Mouse (Mus musculus) embryonic facial prominence, embryonic 13.5 days (tissue): ENCODE data around the gene Tenm3. TPM values are rescaled to one million over a fixed set of nuclear protein-coding genes. Genes with fewer than 3 reads are reported as not detected.

Experiments
- ATAC-seq: fragments of 200-750 bp; cut with Nextera tagmentation; 2 replicates; pipeline ENCODE4 v1.8.0; 2017; ENCODE audit warnings: low read depth; ENCODE audit not compliant: insufficient number of reproducible peaks, insufficient read depth, low FRiP score, low TSS enrichment
- H3K27ac ChIP-seq: fragments of 300-500 bp; sonication (generic); 2 replicates; pipeline ENCODE4 v1.5.1; 2015; ENCODE audit warnings: moderate library complexity, mild to moderate bottlenecking, inconsistent platforms
- H3K27me3 ChIP-seq: fragments of 300-500 bp; sonication (generic); 2 replicates; pipeline ENCODE4 v1.6.1; 2015; ENCODE audit warnings: mild to moderate bottlenecking, inconsistent platforms
- H3K36me3 ChIP-seq: fragments of 300-500 bp; sonication (generic); 2 replicates; pipeline ENCODE4 v1.6.1; 2015; ENCODE audit warnings: mild to moderate bottlenecking, inconsistent platforms
- H3K4me1 ChIP-seq: fragments of 300-500 bp; sonication (generic); 2 replicates; pipeline ENCODE4 v1.6.1; 2015; ENCODE audit warnings: inconsistent platforms
- H3K4me2 ChIP-seq: fragments of 300-500 bp; sonication (generic); 2 replicates; pipeline ENCODE4 v1.6.1; 2015; ENCODE audit warnings: moderate library complexity, mild to moderate bottlenecking, inconsistent platforms
- H3K4me3 ChIP-seq: fragments of 300-500 bp; sonication (generic); 2 replicates; pipeline ENCODE4 v1.5.1; 2015; ENCODE audit warnings: mild to moderate bottlenecking, inconsistent platforms
- H3K9ac ChIP-seq: fragments of 300-500 bp; sonication (generic); 2 replicates; pipeline ENCODE4 v1.6.1; 2015; ENCODE audit warnings: mild to moderate bottlenecking, inconsistent platforms
- H3K9me3 ChIP-seq: fragments of 300-500 bp; sonication (generic); 2 replicates; pipeline ENCODE4 v1.6.1; 2016; ENCODE audit warnings: inconsistent platforms
- WGBS: fragments of 180-500 bp; shearing (Covaris S2); methylation state at CpG from one replicate; pipeline ENCODE4 v1.1.7; 2015; ENCODE audit warnings: mixed read lengths; 5-methylcytosine and 5-hydroxymethylcytosine counted together
- polyA plus RNA-seq: library from polyadenylated mRNA; unstranded; fragments of >200 nt; fragmentation: Nextera tagmentation; extraction: Ambion mirVana; gene quantifications from 2 replicates; pipeline ENCODE4 v1.2.1, GENCODE M21; 2015

Tenm3 gene
- polyA plus RNA-seq, 1 experiment from 2014 or later = 53.7 TPM

GRCm38 (mm10) chr8:48476896-48477295 is 366.9 kb downstream of the Tenm3 start:
- Histone ChIP-seq H3K9ac (no peak overlapping the region), H3K4me2 (no peak overlapping the region), H3K36me3 (no peaks in the 10 kb centered on the region), H3K4me1 (peaks cover 17% of the 10 kb centered on the region), H3K4me3 (no peak overlapping the region), H3K27ac (no peak overlapping the region), H3K27me3 (no peaks in the 10 kb centered on the region), H3K9me3 (no peaks in the 10 kb centered on the region)
- ATAC-seq = no peak
- WGBS = 62% methylated on average over 1 of the region's 1 CpGs

GRCm38 (mm10) chr8:48467633-48468032 is 376.1 kb downstream of the Tenm3 start:
- no peaks in the 10 kb centered on the region for H3K36me3 ChIP-seq
- H3K9me3 ChIP-seq = no peaks in the 10 kb centered on the region
- H3K4me2 ChIP-seq = no peak overlapping the region
- no peak overlapping the region for H3K9ac ChIP-seq
- H3K27me3 ChIP-seq = no peaks in the 10 kb centered on the region
- no peak overlapping the region for H3K27ac ChIP-seq
- peaks cover 34% of the 10 kb centered on the region for H3K4me1 ChIP-seq
- no peak for ATAC-seq
- 41% methylated on average over 5 of the region's 5 CpGs for WGBS
- H3K4me3 ChIP-seq = no peak overlapping the region

- H3K9me3 ChIP-seq = no peaks in the 10 kb centered on the region
- WGBS = 15% methylated on average over 5 of the region's 5 CpGs
- H3K27ac ChIP-seq = peak overlapping the region; percentile 82
- H3K4me2 ChIP-seq = peak overlapping the region; percentile 20; the same call in 1 of the 2 replicates
- H3K36me3 ChIP-seq = no peaks in the 10 kb centered on the region
- peak overlapping the region; percentile 51; the same call in 1 of the 2 replicates for H3K9ac ChIP-seq
- 0 out of 2 replicates have a peak, but pooled peaks have one; percentile 67 for ATAC-seq
- H3K4me1 ChIP-seq = peaks cover 44% of the 10 kb centered on the region
- no peaks in the 10 kb centered on the region for H3K27me3 ChIP-seq
- H3K4me3 ChIP-seq = no peak overlapping the region
Observed at GRCm38 (mm10) chr8:48458373-48458772, 385.4 kb downstream of the Tenm3 start.

- Histone ChIP-seq H3K9me3 (no peaks in the 10 kb centered on the region), H3K4me3 (no peak overlapping the region), H3K9ac (no peak overlapping the region), H3K27me3 (no peaks in the 10 kb centered on the region), H3K4me1 (peaks cover 50% of the 10 kb centered on the region), H3K27ac (peak overlapping the region; percentile 52; the same call in 1 of the 2 replicates), H3K4me2 (peak overlapping the region; percentile 14), H3K36me3 (no peaks in the 10 kb centered on the region)
- WGBS = 27% methylated on average over 22 of the region's 22 CpGs
- ATAC-seq = no peak
Observed at GRCm38 (mm10) chr8:48456328-48457124, 387.2 kb downstream of the Tenm3 start.

GRCm38 (mm10) chr8:48451247-48451635 is 392.5 kb downstream of the Tenm3 start:
- no peaks in the 10 kb centered on the region for H3K27me3 ChIP-seq
- peak overlapping the region; percentile 52 for H3K4me2 ChIP-seq
- WGBS = 6% methylated on average over 7 of the region's 7 CpGs
- H3K27ac ChIP-seq = peak overlapping the region; percentile 84
- H3K9ac ChIP-seq = 0 out of 2 replicates have a peak overlapping the region, but pooled peaks have one; percentile 2
- ATAC-seq = peak; percentile 64
- peak overlapping the region; percentile 19 for H3K4me3 ChIP-seq
- H3K36me3 ChIP-seq = no peaks in the 10 kb centered on the region
- H3K4me1 ChIP-seq = peaks cover 47% of the 10 kb centered on the region
- no peaks in the 10 kb centered on the region for H3K9me3 ChIP-seq

- H3K27ac ChIP-seq = peak overlapping the region; percentile 84
- WGBS = 18% methylated on average over 23 of the region's 23 CpGs
Observed at GRCm38 (mm10) chr8:48450397-48451246, 393.1 kb downstream of the Tenm3 start.

GRCm38 (mm10) chr8:48449625-48450024 is 394.1 kb downstream of the Tenm3 start:
- 1% methylated on average over 3 of the region's 3 CpGs for WGBS

More at GRCm38 (mm10) chr8:48450397-48451246, 393.1 kb downstream of the Tenm3 start:
- H3K4me2 ChIP-seq = peak overlapping the region; percentile 52
- peak; percentile 82 for ATAC-seq
- H3K9ac ChIP-seq = 0 out of 2 replicates have a peak overlapping the region, but pooled peaks have one; percentile 2
- H3K36me3 ChIP-seq = no peaks in the 10 kb centered on the region
- H3K4me1 ChIP-seq = peaks cover 42% of the 10 kb centered on the region
- no peaks in the 10 kb centered on the region for H3K9me3 ChIP-seq
- no peaks in the 10 kb centered on the region for H3K27me3 ChIP-seq
- H3K4me3 ChIP-seq = peak overlapping the region; percentile 19

GRCm38 (mm10) chr8:48445690-48446089 is 398.1 kb downstream of the Tenm3 start:
- no peak overlapping the region for H3K9ac ChIP-seq
- 87% methylated on average over 4 of the region's 4 CpGs for WGBS
- no peak overlapping the region for H3K4me2 ChIP-seq
- H3K27ac ChIP-seq = no peak overlapping the region
- ATAC-seq = no peak
- no peak overlapping the region for H3K4me3 ChIP-seq
- no peaks in the 10 kb centered on the region for H3K9me3 ChIP-seq
- no peaks in the 10 kb centered on the region for H3K27me3 ChIP-seq
- H3K36me3 ChIP-seq = no peaks in the 10 kb centered on the region
- peaks cover 29% of the 10 kb centered on the region for H3K4me1 ChIP-seq

More at GRCm38 (mm10) chr8:48449625-48450024, 394.1 kb downstream of the Tenm3 start:
- Histone ChIP-seq H3K9ac (no peak overlapping the region), H3K9me3 (no peaks in the 10 kb centered on the region), H3K27me3 (no peaks in the 10 kb centered on the region), H3K4me3 (no peak overlapping the region), H3K36me3 (no peaks in the 10 kb centered on the region), H3K27ac (peak overlapping the region; percentile 84), H3K4me1 (peaks cover 38% of the 10 kb centered on the region), H3K4me2 (peak overlapping the region; percentile 52; the same call in 1 of the 2 replicates)
- ATAC-seq = no peak

GRCm38 (mm10) chr8:48439491-48439890 is 404.3 kb downstream of the Tenm3 start:
- 94% methylated on average over 12 of the region's 12 CpGs for WGBS
- no peak overlapping the region for H3K27ac ChIP-seq
- peaks cover 8% of the 10 kb centered on the region; the same call in 1 of the 2 replicates for H3K36me3 ChIP-seq
- ATAC-seq = no peak
- H3K27me3 ChIP-seq = no peaks in the 10 kb centered on the region
- H3K4me2 ChIP-seq = no peak overlapping the region
- peaks cover 16% of the 10 kb centered on the region for H3K4me1 ChIP-seq
- H3K9ac ChIP-seq = no peak overlapping the region
- H3K4me3 ChIP-seq = no peak overlapping the region
- H3K9me3 ChIP-seq = no peaks in the 10 kb centered on the region

- Histone ChIP-seq H3K9me3 (no peaks in the 10 kb centered on the region), H3K4me3 (no peak overlapping the region), H3K27ac (no peak overlapping the region), H3K27me3 (no peaks in the 10 kb centered on the region), H3K36me3 (peaks cover 8% of the 10 kb centered on the region; the same call in 1 of the 2 replicates), H3K4me1 (peaks cover 9% of the 10 kb centered on the region), H3K4me2 (no peak overlapping the region), H3K9ac (no peak overlapping the region)
- no peak for ATAC-seq
- 42% methylated on average over 16 of the region's 16 CpGs for whole genome bisulfite sequencing
Observed at GRCm38 (mm10) chr8:48437523-48438207, 406.1 kb downstream of the Tenm3 start.

GRCm38 (mm10) chr8:48425101-48425500 is 418.6 kb downstream of the Tenm3 start:
- no peak overlapping the region for H3K27ac ChIP-seq
- 0 out of 2 replicates have a peak, but pooled peaks cover 7% of the 10 kb centered on the region for H3K36me3 ChIP-seq
- H3K27me3 ChIP-seq = no peaks in the 10 kb centered on the region
- H3K9me3 ChIP-seq = no peaks in the 10 kb centered on the region; the same call in 1 of the 2 replicates
- no peak for ATAC-seq
- no peak overlapping the region for H3K4me3 ChIP-seq
- peaks cover 5% of the 10 kb centered on the region; the same call in 1 of the 2 replicates for H3K4me1 ChIP-seq
- H3K9ac ChIP-seq = no peak overlapping the region
- 86% methylated on average over 11 of the region's 11 CpGs for WGBS
- no peak overlapping the region for H3K4me2 ChIP-seq
